Mouse (Mus musculus) macrophage (primary cell): ENCODE data around the gene Tcf19. TPM values are rescaled to one million over a fixed set of nuclear protein-coding genes. Genes with fewer than 3 reads are reported as not detected.

Experiments used
- H3K27ac ChIP-seq: fragments of 350-480 bp; formaldehyde crosslinking; 2 replicates; pipeline ENCODE4 v1.9.0; 2021
- H3K36me3 ChIP-seq: fragments of 350-480 bp; formaldehyde crosslinking; 2 replicates; pipeline ENCODE4 v1.9.0; 2021; ENCODE audit errors: inconsistent target
- H3K4me3 ChIP-seq: fragments of 350-480 bp; formaldehyde crosslinking; 2 replicates; pipeline ENCODE4 v1.9.0; 2021; ENCODE audit errors: inconsistent target
- H3K79me2 ChIP-seq: fragments of 350-480 bp; formaldehyde crosslinking; 2 replicates; pipeline ENCODE4 v1.9.0; 2021; ENCODE audit errors: inconsistent target
- WGBS: methylation state at CpG from one replicate; pipeline ENCODE4 v1.1.7; 2026; ENCODE audit warnings: inconsistent platforms; ENCODE audit not compliant: missing documents; 5-methylcytosine and 5-hydroxymethylcytosine counted together
- polyA plus RNA-seq: library from polyadenylated mRNA; stranded (reverse); fragments of 250-400 nt; gene quantifications from 3 replicates; pipeline ENCODE4 v1.2.4, GENCODE M21; 2018; ENCODE audit warnings: inconsistent platforms

Tcf19 gene
- polyA plus RNA-seq, 1 experiment from 2014 or later, result 3.0 TPM

- WGBS, result 46% methylated on average over 6 of the region's 6 CpGs
- no peak overlapping the region for H3K4me3 ChIP-seq
- H3K36me3 ChIP-seq, result no peaks in the 10 kb centered on the region
- H3K79me2 ChIP-seq, result no peaks in the 10 kb centered on the region
- H3K27ac ChIP-seq, result no peak overlapping the region
These were observed 27.4 kb upstream of the Tcf19 start for GRCm38 (mm10) chr17:35544001-35544400.

GRCm38 (mm10) chr17:35543412-35543861 is 26.8 kb upstream of the Tcf19 start:
- Histone ChIP-seq H3K79me2 (no peaks in the 10 kb centered on the region), H3K27ac (no peak overlapping the region), H3K36me3 (no peaks in the 10 kb centered on the region), H3K4me3 (no peak overlapping the region)
- WGBS, result 61% methylated on average over 14 of the region's 14 CpGs

- H3K4me3 ChIP-seq, result no peak overlapping the region
- no peaks in the 10 kb centered on the region for H3K36me3 ChIP-seq
- no peak overlapping the region for H3K27ac ChIP-seq
- WGBS, result 76% methylated on average over 15 of the region's 15 CpGs
- no peaks in the 10 kb centered on the region for H3K79me2 ChIP-seq
These were observed 26.3 kb upstream of the Tcf19 start for GRCm38 (mm10) chr17:35542761-35543411.

- H3K79me2 ChIP-seq, result no peaks in the 10 kb centered on the region
- H3K27ac ChIP-seq, result no peak overlapping the region
- H3K4me3 ChIP-seq, result no peak overlapping the region
- H3K36me3 ChIP-seq, result no peaks in the 10 kb centered on the region
- 63% methylated on average over 10 of the region's 10 CpGs for WGBS
These were observed 22.9 kb upstream of the Tcf19 start for GRCm38 (mm10) chr17:35539540-35539939.

GRCm38 (mm10) chr17:35538476-35538875 is 21.9 kb upstream of the Tcf19 start:
- Histone ChIP-seq H3K36me3 (no peaks in the 10 kb centered on the region), H3K27ac (no peak overlapping the region), H3K79me2 (no peaks in the 10 kb centered on the region), H3K4me3 (no peak overlapping the region)
- WGBS, result 89% methylated on average over 1 of the region's 1 CpGs

GRCm38 (mm10) chr17:35537421-35537820 is 20.8 kb upstream of the Tcf19 start:
- Histone ChIP-seq H3K36me3 (no peaks in the 10 kb centered on the region), H3K27ac (no peak overlapping the region), H3K4me3 (no peak overlapping the region), H3K79me2 (no peaks in the 10 kb centered on the region)
- 79% methylated on average over 3 of the region's 4 CpGs for WGBS

- no peaks in the 10 kb centered on the region for H3K36me3 ChIP-seq
- H3K4me3 ChIP-seq, result no peak overlapping the region
- H3K79me2 ChIP-seq, result no peaks in the 10 kb centered on the region
- 12% methylated on average over 6 of the region's 6 CpGs for WGBS
- H3K27ac ChIP-seq, result no peak overlapping the region
These were observed 17.7 kb upstream of the Tcf19 start for GRCm38 (mm10) chr17:35534343-35534742.

- 36% methylated on average over 7 of the region's 7 CpGs for WGBS
- no peak within 1 kb of the TSS for H3K27ac ChIP-seq
- H3K36me3 ChIP-seq, result no peaks in the 10 kb centered on the region
- no peak within 1 kb of the TSS for H3K4me3 ChIP-seq
- H3K79me2 ChIP-seq, result no peaks in the 10 kb centered on the region
These were observed 16.3 kb upstream of the Tcf19 start, which contains the start of gene Psors1c2 for GRCm38 (mm10) chr17:35532901-35533300. TSS of gene Psors1c2 (plus strand) at chr17:35533201.

GRCm38 (mm10) chr17:35532360-35532759 is 15.7 kb upstream of the Tcf19 start:
- Histone ChIP-seq H3K4me3 (no peak overlapping the region), H3K36me3 (no peaks in the 10 kb centered on the region), H3K79me2 (no peaks in the 10 kb centered on the region), H3K27ac (no peak overlapping the region)
- WGBS, result 20% methylated on average over 3 of the region's 3 CpGs

GRCm38 (mm10) chr17:35526644-35527043 is 10.0 kb upstream of the Tcf19 start:
- no peak overlapping the region for H3K27ac ChIP-seq
- no peak overlapping the region for H3K4me3 ChIP-seq
- 57% methylated on average over 8 of the region's 8 CpGs for WGBS
- H3K79me2 ChIP-seq, result no peaks in the 10 kb centered on the region
- peaks cover 8% of the 10 kb centered on the region; the same call in 1 of the 2 replicates for H3K36me3 ChIP-seq

- peaks cover 8% of the 10 kb centered on the region; the same call in 1 of the 2 replicates for H3K36me3 ChIP-seq
- WGBS, result 92% methylated on average over 9 of the region's 9 CpGs
These were observed 7.7 kb upstream of the Tcf19 start for GRCm38 (mm10) chr17:35524354-35524753.

GRCm38 (mm10) chr17:35517526-35517925 is 902 bp upstream of the Tcf19 start:
- 27% methylated on average over 12 of the region's 12 CpGs for WGBS
- H3K36me3 ChIP-seq, result no peaks in the 10 kb centered on the region
- H3K27ac ChIP-seq, result no peak overlapping the region
- H3K4me3 ChIP-seq, result peak overlapping the region; percentile 53
- H3K79me2 ChIP-seq, result no peaks in the 10 kb centered on the region

More at GRCm38 (mm10) chr17:35524354-35524753, 7.7 kb upstream of the Tcf19 start:
- H3K4me3 ChIP-seq, result no peak overlapping the region
- H3K27ac ChIP-seq, result no peak overlapping the region
- H3K79me2 ChIP-seq, result no peaks in the 10 kb centered on the region

GRCm38 (mm10) chr17:35515911-35516640 is 548 bp downstream of the Tcf19 start:
- Histone ChIP-seq H3K4me3 (peak overlapping the region; percentile 66), H3K36me3 (no peaks in the 10 kb centered on the region), H3K27ac (peak overlapping the region; percentile 28), H3K79me2 (no peaks in the 10 kb centered on the region)
- WGBS, result 30% methylated on average over 24 of the region's 25 CpGs

GRCm38 (mm10) chr17:35514756-35515155 is 1.9 kb downstream of the Tcf19 start:
- Histone ChIP-seq H3K36me3 (no peaks in the 10 kb centered on the region), H3K79me2 (no peaks in the 10 kb centered on the region), H3K27ac (no peak overlapping the region), H3K4me3 (no peak overlapping the region)
- WGBS, result 90% methylated on average over 6 of the region's 6 CpGs

GRCm38 (mm10) chr17:35513886-35514285 is 2.7 kb downstream of the Tcf19 start:
- Histone ChIP-seq H3K36me3 (no peaks in the 10 kb centered on the region), H3K79me2 (no peaks in the 10 kb centered on the region), H3K4me3 (no peak overlapping the region), H3K27ac (no peak overlapping the region)
- WGBS, result 33% methylated on average over 2 of the region's 2 CpGs
